Mouse (Mus musculus): ENCODE results near the gene Odf3.

DNA sequence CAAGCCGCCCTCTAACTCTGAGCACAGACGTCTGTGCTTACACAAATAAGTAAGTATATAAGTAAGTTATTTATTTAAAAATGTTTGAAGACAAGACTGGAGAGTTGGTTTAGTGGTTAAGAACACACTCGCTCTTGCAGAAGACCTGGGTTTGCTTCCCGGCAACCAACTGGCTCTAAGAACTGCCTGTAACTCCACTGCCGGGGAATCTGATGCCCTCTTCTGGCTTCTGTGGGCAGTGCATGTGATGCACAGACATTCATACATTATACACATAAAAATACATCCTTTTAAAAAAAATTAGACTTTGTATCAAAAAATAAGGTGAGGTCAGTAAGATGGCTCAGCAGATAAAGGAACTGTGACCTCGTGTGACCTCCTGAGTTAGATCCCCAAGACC lies 37.1 kb upstream of the Odf3 start:
- TF ChIP-seq BHLHE40 (IDR thresholded peaks at IDR 0.05; ENCODE audit: low read depth, low read length) (no peak), CTCF (conservative IDR thresholded peaks at IDR 0.05 in 1 of 2, IDR thresholded peaks at IDR 0.05 in 1 of 2; ENCODE audit: low read depth in 2 of 2, low read length in 2 of 2) (peak in 1 of 2 experiments; percentile 45; a peak in 2 of 4 replicates), POLR2A (IDR thresholded peaks at IDR 0.05; ENCODE audit: low read depth, low read length) (no peak), USF2 (conservative IDR thresholded peaks at IDR 0.05; ENCODE audit: low read depth, low read length) (no peak)
